Mouse (Mus musculus) embryonic facial prominence, embryonic 11.5 days (tissue): ENCODE data around the gene Opn5. TPM values are rescaled to one million over a fixed set of nuclear protein-coding genes. Genes with fewer than 3 reads are reported as not detected.

ENCODE experiments used
- ATAC-seq: fragments of 200-750 bp; cut with Nextera tagmentation; replicated peaks from 2 replicates; pipeline ENCODE4 v1.8.0; 2017; ENCODE audit warnings: low read depth; ENCODE audit not compliant: insufficient number of reproducible peaks, low FRiP score, low TSS enrichment
- DNase-seq: peaks from one replicate; pipeline ENCODE4 v3.0.0-alpha.2; 2015; ENCODE audit warnings: low spot score
- H3K27ac ChIP-seq: fragments of 300-500 bp; sonication (generic); replicated peaks from 2 replicates; pipeline ENCODE4 v1.5.1; 2014; ENCODE audit warnings: mild to moderate bottlenecking, low read depth, low read length, control low read depth
- H3K27me3 ChIP-seq: fragments of 300-500 bp; sonication (generic); 2 replicates; pipeline ENCODE4 v1.6.1; 2014; ENCODE audit warnings: mild to moderate bottlenecking, low read length, moderate library complexity, mixed read lengths; ENCODE audit not compliant: control insufficient read depth, insufficient read depth
- H3K36me3 ChIP-seq: fragments of 300-500 bp; sonication (generic); replicated peaks from 2 replicates; pipeline ENCODE4 v1.6.1; 2014; ENCODE audit warnings: low read depth, mild to moderate bottlenecking, low read length, moderate library complexity, mixed read lengths; ENCODE audit not compliant: control insufficient read depth, insufficient read depth
- H3K4me1 ChIP-seq: fragments of 300-500 bp; sonication (generic); 2 replicates; pipeline ENCODE4 v1.6.1; 2014; ENCODE audit warnings: low read length, mixed read lengths; ENCODE audit not compliant: control insufficient read depth, insufficient read depth
- H3K4me2 ChIP-seq: fragments of 300-500 bp; sonication (generic); 2 replicates; pipeline ENCODE4 v1.6.1; 2014; ENCODE audit warnings: low read depth, mild to moderate bottlenecking, control low read depth, low read length, moderate library complexity
- H3K4me3 ChIP-seq: fragments of 300-500 bp; sonication (generic); 2 replicates; pipeline ENCODE4 v1.5.1; 2014; ENCODE audit warnings: low read depth, low read length, control low read depth
- H3K9ac ChIP-seq: fragments of 300-500 bp; sonication (generic); replicated peaks from 2 replicates; pipeline ENCODE4 v1.6.1; 2014; ENCODE audit warnings: mild to moderate bottlenecking, control low read depth, low read length
- H3K9me3 ChIP-seq: fragments of 300-500 bp; sonication (generic); replicated peaks from 2 replicates; pipeline ENCODE4 v1.6.1; 2016; ENCODE audit warnings: mild to moderate bottlenecking, low read length, inconsistent platforms, mixed read lengths; ENCODE audit not compliant: control insufficient read depth
- WGBS: fragments of 180-500 bp; shearing (Covaris S2); extraction: QIAGEN DNeasy Blood & Tissue Kit; methylation state at CpG from one replicate; pipeline ENCODE4 v1.1.7; 2014; 5-methylcytosine and 5-hydroxymethylcytosine counted together
- polyA plus RNA-seq: library from polyadenylated mRNA; unstranded; fragments of >200 nt; fragmentation: Nextera tagmentation; extraction: Ambion mirVana; gene quantifications from 2 replicates; pipeline ENCODE4 v1.2.1, GENCODE M21; 2014

Opn5 gene
- polyA plus RNA-seq, 1 experiment from 2014 or later, result not detected

- Histone ChIP-seq H3K4me2 (no peak overlapping the region), H3K27me3 (no peaks in the 10 kb centered on the region), H3K27ac (no peak overlapping the region), H3K36me3 (no peaks in the 10 kb centered on the region), H3K4me1 (no peaks in the 10 kb centered on the region), H3K4me3 (no peak overlapping the region), H3K9me3 (no peaks in the 10 kb centered on the region), H3K9ac (no peak overlapping the region)
- ATAC-seq (no peak), DNase-seq (no peak)
- WGBS, result 64% methylated on average over 1 of the region's 1 CpGs
These were observed 24.7 kb downstream of the Opn5 start for GRCm38 (mm10) chr17:42586486-42586885.

GRCm38 (mm10) chr17:42583029-42583331 is 28.2 kb downstream of the Opn5 start:
- Histone ChIP-seq H3K4me3 (no peak overlapping the region), H3K27ac (no peak overlapping the region), H3K4me2 (no peak overlapping the region), H3K36me3 (no peaks in the 10 kb centered on the region), H3K27me3 (no peaks in the 10 kb centered on the region), H3K9me3 (no peaks in the 10 kb centered on the region), H3K9ac (no peak overlapping the region), H3K4me1 (no peaks in the 10 kb centered on the region)
- ATAC-seq, result no peak
- no peak for DNase-seq
- WGBS, result 88% methylated on average over 2 of the region's 2 CpGs

GRCm38 (mm10) chr17:42582281-42583028 is 28.7 kb downstream of the Opn5 start:
- H3K4me3 ChIP-seq, result no peak overlapping the region
- no peaks in the 10 kb centered on the region for H3K4me1 ChIP-seq
- H3K9ac ChIP-seq, result no peak overlapping the region
- ATAC-seq, result no peak
- WGBS, result 82% methylated on average over 1 of the region's 1 CpGs
- H3K27ac ChIP-seq, result no peak overlapping the region
- no peaks in the 10 kb centered on the region for H3K36me3 ChIP-seq
- H3K9me3 ChIP-seq, result no peaks in the 10 kb centered on the region
- H3K27me3 ChIP-seq, result no peaks in the 10 kb centered on the region
- no peak overlapping the region for H3K4me2 ChIP-seq
- DNase-seq, result no peak

GRCm38 (mm10) chr17:42580623-42581022 is 30.6 kb downstream of the Opn5 start:
- ATAC-seq (no peak), DNase-seq (no peak)
- H3K27me3 ChIP-seq, result no peaks in the 10 kb centered on the region
- no peaks in the 10 kb centered on the region for H3K36me3 ChIP-seq
- H3K4me1 ChIP-seq, result no peaks in the 10 kb centered on the region
- no peak overlapping the region for H3K9ac ChIP-seq
- no peak overlapping the region for H3K4me3 ChIP-seq
- H3K9me3 ChIP-seq, result no peaks in the 10 kb centered on the region
- 79% methylated on average over 4 of the region's 4 CpGs for WGBS
- no peak overlapping the region for H3K4me2 ChIP-seq
- H3K27ac ChIP-seq, result no peak overlapping the region

- H3K4me3 ChIP-seq, result no peak overlapping the region
- no peak overlapping the region for H3K4me2 ChIP-seq
- ATAC-seq (no peak), DNase-seq (no peak)
- no peaks in the 10 kb centered on the region for H3K36me3 ChIP-seq
- no peak overlapping the region for H3K9ac ChIP-seq
- no peaks in the 10 kb centered on the region for H3K27me3 ChIP-seq
- WGBS, result 86% methylated on average over 3 of the region's 3 CpGs
- no peaks in the 10 kb centered on the region for H3K9me3 ChIP-seq
- no peak overlapping the region for H3K27ac ChIP-seq
- no peaks in the 10 kb centered on the region for H3K4me1 ChIP-seq
These were observed 31.0 kb downstream of the Opn5 start for GRCm38 (mm10) chr17:42580196-42580595.

- H3K4me1 ChIP-seq, result no peaks in the 10 kb centered on the region
- H3K9me3 ChIP-seq, result no peaks in the 10 kb centered on the region
- no peak overlapping the region for H3K9ac ChIP-seq
- WGBS, result 15% methylated on average over 6 of the region's 6 CpGs
- ATAC-seq (peak; percentile 97), DNase-seq (peak; percentile 90)
- H3K27ac ChIP-seq, result 0 out of 2 replicates have a peak overlapping the region, but pooled peaks have one; percentile 56
- H3K27me3 ChIP-seq, result no peaks in the 10 kb centered on the region
- H3K4me2 ChIP-seq, result no peak overlapping the region
- no peaks in the 10 kb centered on the region for H3K36me3 ChIP-seq
- H3K4me3 ChIP-seq, result no peak overlapping the region
These were observed 34.5 kb downstream of the Opn5 start for GRCm38 (mm10) chr17:42576671-42577168.

- H3K4me2 ChIP-seq, result no peak overlapping the region
- no peak overlapping the region for H3K9ac ChIP-seq
- DNase-seq, result no peak
- H3K4me3 ChIP-seq, result no peak overlapping the region
- WGBS, result 87% methylated on average over 8 of the region's 8 CpGs
- no peaks in the 10 kb centered on the region for H3K27me3 ChIP-seq
- ATAC-seq, result no peak
- no peaks in the 10 kb centered on the region for H3K4me1 ChIP-seq
- no peaks in the 10 kb centered on the region for H3K36me3 ChIP-seq
- H3K27ac ChIP-seq, result no peak overlapping the region
- H3K9me3 ChIP-seq, result no peaks in the 10 kb centered on the region
These were observed 37.4 kb downstream of the Opn5 start for GRCm38 (mm10) chr17:42573786-42574185.

GRCm38 (mm10) chr17:42549578-42549977 is 61.6 kb downstream of the Opn5 start:
- DNase-seq (no peak), ATAC-seq (no peak)
- Histone ChIP-seq H3K36me3 (no peaks in the 10 kb centered on the region), H3K9me3 (no peaks in the 10 kb centered on the region), H3K27me3 (no peaks in the 10 kb centered on the region), H3K9ac (no peak overlapping the region), H3K4me3 (no peak overlapping the region), H3K4me2 (no peak overlapping the region), H3K4me1 (no peaks in the 10 kb centered on the region), H3K27ac (no peak overlapping the region)
- 92% methylated on average over 2 of the region's 2 CpGs for WGBS
